Mouse (Mus musculus) inflammation-experienced regulatory T-cells, adult 16 weeks (primary cell): ENCODE results near the gene Atp1b3. TPM values are rescaled to one million over a fixed set of nuclear protein-coding genes. Genes with fewer than 3 reads are reported as not detected.

Source experiments
- polyA plus RNA-seq: library from polyadenylated mRNA; unstranded; fragments of 100-300 nt; shearing (Covaris generic); gene quantifications from one replicate; pipeline ENCODE4 v1.2.1, GENCODE M21; 2017

Atp1b3 gene
- polyA plus RNA-seq = 589 TPM

DNA sequence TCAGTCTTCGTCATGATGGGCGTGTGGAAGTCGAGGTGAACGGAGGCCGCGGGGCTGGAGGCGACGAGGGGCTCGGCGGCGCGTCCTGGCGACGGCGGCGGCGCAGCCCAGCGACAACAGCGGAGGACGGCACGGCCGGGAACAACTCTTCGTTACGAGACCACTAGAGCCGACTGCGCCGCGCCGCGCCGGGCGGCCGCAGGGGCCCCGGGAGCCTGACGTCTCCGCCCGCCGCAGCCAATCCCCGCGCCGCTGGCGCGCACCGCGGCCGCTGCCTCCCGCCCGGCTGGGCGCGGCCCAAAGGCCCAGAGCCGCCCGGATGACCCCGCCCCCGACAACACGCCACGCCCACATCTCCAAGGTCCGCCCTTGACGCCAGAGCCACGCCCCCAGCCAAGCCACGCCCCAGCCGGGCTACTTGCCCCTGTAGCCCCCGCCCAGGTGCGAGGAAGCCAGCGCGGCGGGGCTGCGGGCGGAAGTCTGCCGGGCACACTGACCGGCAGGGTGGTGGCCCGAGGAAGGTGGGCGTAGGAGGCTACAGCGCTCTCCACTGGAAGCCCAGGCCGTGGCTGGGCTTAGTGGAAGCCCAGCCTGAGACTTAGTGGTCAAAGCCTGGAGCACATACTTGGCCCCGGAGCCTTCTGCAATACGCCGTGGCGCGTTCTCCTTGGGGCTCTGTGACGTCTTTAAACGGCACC lies at the start of gene Atp1b3:
Atp1b3 (minus strand) TSS at position 302 of the 698 bp plus-strand sequence.

Other genes with a start within 250 kb of the Atp1b3 start
- gene Gk5, start 245.1 kb downstream of the Atp1b3 start, polyA plus RNA-seq = 1.9 TPM
- 7.8 TPM for gene Tfdp2, start 168.2 kb downstream of the Atp1b3 start, polyA plus RNA-seq
- 98.8 TPM for gene Rnf7, start 114.2 kb upstream of the Atp1b3 start, polyA plus RNA-seq
- gene Gm28729, start 160.8 kb upstream of the Atp1b3 start, polyA plus RNA-seq = not detected